Mouse (Mus musculus): ENCODE measurements at regions not wholly inside any gene's neighbourhood (a gene's known extent, or its start where the extent isn't known, plus 50 kb on each side); places are given as distances from the start of the nearest gene placed in this dataset.
A peak's percentile ranks its signal among the peaks of the same experiment; 100 is the strongest.

DNA sequence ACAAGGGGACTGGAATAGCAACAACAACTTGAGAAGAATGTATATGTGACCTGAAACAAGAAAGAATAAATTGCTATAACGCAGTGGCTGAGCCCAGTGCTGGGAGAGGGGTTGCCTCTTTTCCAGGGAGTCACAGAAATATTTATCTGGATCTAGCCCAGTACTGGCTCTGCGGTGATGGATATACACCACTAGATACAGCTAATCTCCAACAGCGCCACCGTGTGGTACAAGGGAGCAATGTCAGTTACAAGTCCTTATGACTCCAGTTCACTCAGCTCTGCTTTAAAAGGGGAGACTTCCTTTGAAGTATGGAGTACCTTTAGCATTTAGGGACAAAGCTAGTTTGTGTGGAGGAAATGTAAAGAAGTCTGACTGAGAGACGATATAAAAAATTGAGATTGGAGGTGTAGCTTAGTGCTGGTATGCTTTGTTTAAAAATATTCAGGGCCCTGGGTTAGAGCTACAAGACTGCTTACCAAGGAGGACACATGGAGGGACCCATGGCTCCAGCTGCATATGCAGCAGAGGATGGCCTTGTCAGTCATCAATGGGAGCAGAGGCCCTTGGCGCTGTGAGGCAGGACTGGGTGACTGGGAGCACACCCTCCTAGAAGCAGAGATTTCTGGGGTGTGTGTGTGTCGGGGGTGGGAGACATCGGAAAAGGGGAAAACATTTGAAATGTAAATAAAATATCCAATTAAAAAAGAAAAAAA lies 97.6 kb upstream of the Stxbp6 start:
- TF ChIP-seq CTCF (IDR thresholded peaks at IDR 0.05; ENCODE audit: extremely low read depth, insufficient read length, insufficient replicate concordance, low read depth, low read length) (peak; percentile 31; the same call in 1 of the 2 replicates), POLR2A (IDR thresholded peaks at IDR 0.05; ENCODE audit: low read depth, low read length) (no peak)
